Mouse (Mus musculus): ENCODE data around the gene Gclc.

Gene Gclc

GRCm38 (mm10) chr9:77753853-77754727 lies at the start of gene Gclc:
Gene Gclc, plus strand, starts transcription at chr9:77754535.
- no peak for DNase-seq (ENCODE audit: extremely low spot score, low read depth, low spot score)

DNA sequence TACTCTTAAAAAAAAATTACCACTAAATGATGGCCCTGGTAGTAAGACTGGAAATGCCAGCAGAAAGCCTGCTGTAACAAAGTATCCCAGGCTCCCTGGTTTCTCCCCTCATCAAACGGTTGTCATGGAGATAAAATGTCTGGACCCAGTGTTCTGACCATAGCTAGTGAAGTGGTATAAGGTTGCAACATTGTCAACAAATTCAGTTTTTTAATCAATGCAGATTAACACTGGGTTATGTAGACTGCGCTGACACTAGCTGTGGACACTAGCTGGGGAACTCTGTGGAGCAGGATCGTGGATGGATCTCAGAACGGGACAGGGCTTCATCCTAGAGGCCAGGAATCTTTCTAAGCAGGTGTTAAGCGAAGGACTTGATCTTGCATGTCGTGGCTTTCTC lies 47.8 kb upstream of the Gclc start:
- DNase-seq (ENCODE audit: extremely low spot score, low read depth, low spot score): no peak

GRCm38 (mm10) chr9:77707433-77708139 lies 46.7 kb upstream of the Gclc start:
- DNase-seq (ENCODE audit: extremely low spot score, low read depth, low spot score): no peak

- no peak for DNase-seq (ENCODE audit: extremely low spot score, low read depth, low spot score)
These were observed 45.4 kb upstream of the Gclc start for GRCm38 (mm10) chr9:77708950-77709349.

DNA sequence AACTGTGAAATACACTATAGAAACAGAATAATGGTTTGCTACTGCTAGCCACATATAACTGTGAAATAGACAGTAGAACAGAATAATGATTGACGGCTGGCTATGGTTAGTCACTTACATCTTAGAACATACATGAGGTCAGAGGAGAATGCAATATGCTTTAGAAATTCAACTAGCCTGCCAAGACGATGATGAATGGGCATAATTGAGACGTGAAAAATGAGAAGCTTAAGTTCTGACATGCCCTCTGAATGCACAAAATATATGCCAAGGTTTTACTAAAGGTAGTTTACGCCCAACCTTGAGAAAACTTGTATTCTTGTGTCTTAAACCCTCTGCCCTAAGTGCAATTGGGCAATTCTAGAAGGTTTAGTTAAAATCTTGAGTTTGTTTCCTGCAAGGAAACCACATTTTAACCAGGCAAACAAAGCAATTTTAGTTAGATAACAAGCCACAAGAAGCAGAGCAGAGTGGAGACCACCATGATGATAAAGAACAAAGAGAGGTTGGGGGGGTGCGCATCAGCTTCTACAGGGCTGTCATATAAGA lies 43.2 kb upstream of the Gclc start:
- DNase-seq (ENCODE audit: extremely low spot score, low read depth, low spot score): no peak

DNA sequence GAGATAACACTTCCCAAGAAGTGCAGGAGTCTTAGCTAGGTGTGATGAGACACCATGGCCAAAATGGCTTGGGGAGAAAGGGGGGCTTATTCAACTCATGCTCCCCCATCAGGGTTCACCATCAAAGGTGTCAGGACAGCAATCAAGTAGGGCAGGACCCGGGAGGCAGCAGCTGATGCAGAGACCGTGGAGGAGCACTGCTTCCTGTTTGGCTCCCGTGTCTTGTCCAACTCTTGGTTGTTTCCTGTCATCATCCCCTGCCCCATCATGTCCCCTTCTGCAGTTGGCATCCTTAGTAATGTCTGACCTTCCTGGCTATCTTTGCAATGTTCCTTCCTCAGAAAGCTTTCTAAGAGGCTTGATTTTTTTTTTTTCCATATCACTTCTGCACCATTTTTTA lies 41.5 kb upstream of the Gclc start:
- no peak for DNase-seq (ENCODE audit: extremely low spot score, low read depth, low spot score)

DNA sequence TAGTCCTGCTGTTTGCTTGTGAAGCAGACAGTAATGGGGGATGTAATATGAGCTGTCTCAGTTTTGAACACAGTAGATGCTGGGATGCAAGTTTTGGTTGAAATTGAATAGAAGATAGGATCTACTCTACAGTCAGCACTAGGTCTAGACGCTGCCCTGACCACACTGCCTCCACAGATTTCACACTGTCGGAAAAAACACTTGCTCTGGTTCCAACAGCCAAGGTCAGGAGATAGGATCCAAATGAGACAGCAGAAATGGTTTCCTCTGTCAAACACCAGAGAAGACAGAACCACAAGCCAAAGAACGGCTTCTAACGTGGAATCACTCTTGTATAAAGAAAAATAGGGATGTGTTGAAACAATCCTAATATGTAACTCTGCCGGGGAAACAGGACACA lies 41.0 kb upstream of the Gclc start:
- no peak for DNase-seq (ENCODE audit: extremely low spot score, low read depth, low spot score)

GRCm38 (mm10) chr9:77715262-77715661 lies 39.1 kb upstream of the Gclc start:
- no peak for DNase-seq (ENCODE audit: extremely low spot score, low read depth, low spot score)

DNA sequence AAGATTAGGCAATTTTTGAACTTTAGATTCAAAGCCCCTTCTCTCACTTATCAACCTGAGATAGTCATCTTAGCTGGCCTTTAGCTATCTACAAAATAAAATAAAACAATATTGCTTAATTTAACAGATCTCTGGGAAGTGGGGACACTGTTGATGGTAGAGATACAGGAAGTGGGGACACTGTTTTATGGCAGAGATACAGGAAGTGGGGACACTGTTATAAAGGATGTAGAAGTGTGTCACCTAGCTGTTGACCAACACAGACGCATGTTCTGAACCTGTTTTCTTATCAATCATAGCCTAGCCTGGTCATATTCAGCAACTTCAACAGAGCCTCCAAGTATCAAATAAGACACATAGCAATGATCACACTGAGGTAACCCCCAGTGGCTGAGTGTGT lies 38.3 kb upstream of the Gclc start:
- no peak for DNase-seq (ENCODE audit: extremely low spot score, low read depth, low spot score)

GRCm38 (mm10) chr9:77717831-77718435 lies 36.4 kb upstream of the Gclc start:
- DNase-seq (ENCODE audit: extremely low spot score, low read depth, low spot score): no peak

- no peak for DNase-seq (ENCODE audit: extremely low spot score, low read depth, low spot score)
These were observed 35.4 kb upstream of the Gclc start for GRCm38 (mm10) chr9:77718816-77719411.

DNA sequence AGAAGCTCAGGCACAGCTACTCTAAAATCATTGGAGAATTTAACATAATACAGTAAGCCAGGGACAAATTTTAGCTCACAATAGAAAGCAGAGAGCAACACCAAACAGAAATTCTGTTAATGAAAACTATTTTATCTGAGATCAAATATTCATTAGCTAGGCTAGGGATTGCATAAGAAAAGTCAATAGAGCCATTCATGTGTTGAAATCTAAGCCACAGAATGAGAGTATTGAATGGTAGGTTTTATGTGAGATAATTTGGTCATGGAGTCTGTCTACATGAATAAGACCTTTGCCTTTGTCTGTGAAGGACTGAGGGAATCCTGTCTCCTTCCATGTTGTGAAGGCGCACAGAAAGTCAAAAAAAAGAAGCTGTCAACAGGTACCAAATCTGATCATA lies 34.7 kb upstream of the Gclc start:
- DNase-seq (ENCODE audit: extremely low spot score, low read depth, low spot score): no peak

GRCm38 (mm10) chr9:77722381-77722780 lies 32.0 kb upstream of the Gclc start:
- DNase-seq (ENCODE audit: extremely low spot score, low read depth, low spot score): no peak

GRCm38 (mm10) chr9:77724216-77724615 lies 30.1 kb upstream of the Gclc start:
- DNase-seq (ENCODE audit: extremely low spot score, low read depth, low spot score): no peak

GRCm38 (mm10) chr9:77725448-77725847 lies 28.9 kb upstream of the Gclc start:
- no peak for DNase-seq (ENCODE audit: extremely low spot score, low read depth, low spot score)

DNA sequence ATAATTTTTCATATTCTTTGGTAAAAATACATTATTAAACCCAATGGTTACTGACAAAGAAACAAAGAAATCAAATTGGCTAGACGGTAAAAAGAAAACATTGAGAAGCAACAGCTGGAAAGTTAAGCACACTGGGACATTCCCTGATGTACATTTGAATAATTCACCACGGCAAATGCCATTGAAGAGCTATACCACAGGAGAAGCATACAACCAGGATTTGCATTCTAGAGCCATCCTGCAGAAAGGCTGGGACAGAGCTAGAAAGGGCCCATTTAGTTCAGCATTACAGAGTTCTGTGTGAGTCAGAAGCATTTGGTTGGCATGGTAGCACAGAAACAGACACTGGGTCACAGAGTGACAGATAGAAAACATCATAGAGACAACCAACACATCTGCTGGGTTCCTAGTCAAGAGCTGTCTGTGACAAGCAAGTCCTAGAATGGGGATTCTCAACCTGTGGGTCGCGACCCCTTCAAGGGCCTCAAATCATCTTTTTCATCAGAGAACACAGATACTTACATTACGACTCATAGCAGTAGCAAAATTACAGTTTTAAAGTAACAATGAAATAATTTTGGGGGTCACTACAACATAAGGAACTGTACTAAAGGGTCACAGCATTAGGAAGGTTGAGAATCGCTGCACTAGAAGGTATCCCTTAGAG lies 28.2 kb upstream of the Gclc start:
- DNase-seq (ENCODE audit: extremely low spot score, low read depth, low spot score): no peak

DNA sequence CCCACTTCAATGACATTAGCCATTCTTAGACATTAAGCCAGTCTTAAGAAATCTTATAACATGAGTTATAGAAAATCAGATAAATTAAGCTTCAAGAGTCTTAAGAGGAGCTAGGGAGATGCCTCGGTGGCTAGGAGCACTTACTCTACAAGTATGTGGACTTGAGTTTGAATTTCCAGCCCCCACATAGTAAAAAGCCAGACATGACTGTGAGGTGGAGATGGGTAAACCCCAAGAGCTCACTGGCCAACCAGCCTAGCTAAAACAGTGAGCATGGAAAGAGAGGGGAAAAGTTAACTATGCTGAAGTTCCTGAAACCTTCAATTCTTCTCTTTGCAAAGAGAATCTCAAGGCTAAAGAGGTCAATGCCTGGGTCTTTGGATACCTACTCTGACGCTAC lies 27.3 kb upstream of the Gclc start:
- DNase-seq (ENCODE audit: extremely low spot score, low read depth, low spot score): no peak

DNA sequence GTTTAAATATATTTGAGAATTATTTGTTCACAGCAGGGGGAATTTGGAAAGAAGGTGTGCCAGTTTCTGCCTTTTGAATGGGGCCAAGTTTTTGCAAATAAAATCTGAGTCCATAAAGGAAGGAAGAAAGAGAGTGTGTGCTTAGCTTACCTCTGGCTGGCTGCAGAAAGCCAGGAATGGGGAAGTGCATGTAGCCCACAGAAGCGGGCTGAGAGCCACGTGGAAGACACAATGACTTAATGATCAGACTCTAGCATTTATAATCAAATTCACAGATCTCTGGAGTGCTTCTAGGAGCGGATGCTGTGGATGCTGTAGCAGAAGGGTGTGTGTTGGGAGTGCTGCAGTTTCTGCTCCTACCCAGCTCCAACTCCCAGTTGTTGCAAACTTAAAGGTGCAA lies 22.3 kb upstream of the Gclc start:
- no peak for DNase-seq (ENCODE audit: extremely low spot score, low read depth, low spot score)

- no peak for DNase-seq (ENCODE audit: extremely low spot score, low read depth, low spot score)
These were observed 16.9 kb upstream of the Gclc start for GRCm38 (mm10) chr9:77737298-77738041.

DNA sequence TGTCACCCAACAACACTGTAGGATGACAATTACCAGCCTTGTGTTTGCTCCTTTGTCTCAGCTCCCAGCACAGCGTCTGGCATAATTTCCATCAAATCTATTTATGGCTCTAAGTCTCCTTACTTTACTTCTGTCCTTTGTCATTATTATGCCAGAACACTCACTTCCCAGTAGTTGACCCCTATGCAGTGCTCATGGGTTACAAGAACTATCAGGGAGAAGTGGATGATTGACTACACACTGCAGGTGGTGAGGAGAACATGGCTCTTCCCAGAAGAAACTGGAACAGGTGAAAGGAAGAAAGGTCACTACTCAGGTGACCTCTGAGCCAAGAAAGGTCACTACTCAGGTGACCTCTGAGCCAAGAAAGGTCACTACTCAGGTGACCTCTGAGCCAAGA lies 12.9 kb upstream of the Gclc start:
- no peak for DNase-seq (ENCODE audit: extremely low spot score, low read depth, low spot score)
